Mouse (Mus musculus): ENCODE results near the gene Ahdc1. TPM values are rescaled to one million over a fixed set of nuclear protein-coding genes. Genes with fewer than 3 reads are reported as not detected.
A peak's percentile ranks its signal among the peaks of the same experiment; 100 is the strongest.

Gene Ahdc1
- polyA plus RNA-seq, 1 experiment, result 25.8 TPM

DNA sequence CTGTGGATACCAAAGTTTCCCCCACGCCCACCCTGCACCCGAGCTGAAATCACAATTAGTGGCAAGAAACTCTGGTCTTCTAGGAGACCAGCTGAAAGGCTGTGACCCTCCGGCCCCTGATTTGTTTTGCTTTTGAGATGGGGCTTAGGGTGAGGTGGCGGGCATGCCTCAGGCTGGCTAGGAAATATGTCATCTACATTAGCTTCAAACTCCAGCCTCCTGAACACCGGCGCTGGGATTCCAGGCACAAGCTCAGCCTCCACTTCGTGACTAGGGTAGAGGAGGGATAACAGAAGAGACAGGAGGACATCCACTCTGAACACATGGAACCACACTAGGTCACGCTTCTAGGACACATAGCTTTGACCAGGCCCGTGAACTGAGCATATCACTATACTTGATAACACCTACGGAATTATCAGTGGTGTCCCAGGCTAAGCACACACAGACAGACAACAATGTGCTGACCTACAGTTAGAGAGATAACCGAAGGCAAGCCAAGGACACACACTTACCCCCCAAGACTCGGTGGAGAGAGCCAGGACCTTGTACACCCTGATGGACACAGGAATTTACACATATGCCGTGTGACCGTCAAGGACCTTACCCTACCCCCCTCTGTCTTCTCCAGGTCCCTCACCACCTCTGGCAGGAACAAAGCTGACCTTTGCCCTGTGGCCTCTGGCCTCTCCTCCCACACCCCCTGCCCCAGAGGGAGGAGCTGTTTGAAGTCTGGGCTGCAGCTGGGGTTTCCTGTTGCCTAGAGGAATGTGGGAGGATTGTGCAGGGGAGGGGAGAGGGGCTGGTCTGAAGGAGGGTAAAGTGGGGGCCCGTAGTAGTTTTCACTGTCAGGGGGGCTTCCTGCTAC lies 3.3 kb upstream of the Ahdc1 start:
- DNase-seq, result no peak
- Histone ChIP-seq H3K4me1 (ENCODE audit: control insufficient read depth, insufficient read depth, low read length) (peaks cover 6% of the 10 kb centered on the region; the same call in 1 of the 2 replicates), H3K4me3 (replicated peaks; ENCODE audit: extremely low read depth, low read depth, low read length) (no peak overlapping the region)
- WGBS, result 55% methylated on average over 15 of the region's 15 CpGs
- TF ChIP-seq CTCF (IDR thresholded peaks at IDR 0.05; ENCODE audit: insufficient read depth, low read length), result no peak
- no peak for TF ChIP-seq POLR2A (IDR thresholded peaks at IDR 0.05; ENCODE audit: borderline replicate concordance, extremely low read depth, low read depth, low read length)

- no peak overlapping the region for H3K4me3 ChIP-seq (replicated peaks; ENCODE audit: extremely low read depth, low read depth, low read length)
- TF ChIP-seq CTCF (IDR thresholded peaks at IDR 0.05; ENCODE audit: insufficient read depth, low read length), result peak; percentile 69
- no peak for TF ChIP-seq POLR2A (IDR thresholded peaks at IDR 0.05; ENCODE audit: borderline replicate concordance, extremely low read depth, low read depth, low read length)
- DNase-seq, result peak; percentile 70
- WGBS, result 0% methylated on average over 4 of the region's 4 CpGs
- peaks cover 19% of the 10 kb centered on the region for H3K4me1 ChIP-seq (ENCODE audit: control insufficient read depth, insufficient read depth, low read length)
These were observed 1.9 kb upstream of the Ahdc1 start for GRCm38 (mm10) chr4:133009131-133009530.

GRCm38 (mm10) chr4:133009676-133010075 lies 1.4 kb upstream of the Ahdc1 start:
- Histone ChIP-seq H3K4me1 (ENCODE audit: control insufficient read depth, insufficient read depth, low read length) (peaks cover 20% of the 10 kb centered on the region), H3K4me3 (replicated peaks; ENCODE audit: extremely low read depth, low read depth, low read length) (no peak overlapping the region)
- DNase-seq, result no peak
- no peak for TF ChIP-seq POLR2A (IDR thresholded peaks at IDR 0.05; ENCODE audit: borderline replicate concordance, extremely low read depth, low read depth, low read length)
- 66% methylated on average over 5 of the region's 5 CpGs for WGBS

DNA sequence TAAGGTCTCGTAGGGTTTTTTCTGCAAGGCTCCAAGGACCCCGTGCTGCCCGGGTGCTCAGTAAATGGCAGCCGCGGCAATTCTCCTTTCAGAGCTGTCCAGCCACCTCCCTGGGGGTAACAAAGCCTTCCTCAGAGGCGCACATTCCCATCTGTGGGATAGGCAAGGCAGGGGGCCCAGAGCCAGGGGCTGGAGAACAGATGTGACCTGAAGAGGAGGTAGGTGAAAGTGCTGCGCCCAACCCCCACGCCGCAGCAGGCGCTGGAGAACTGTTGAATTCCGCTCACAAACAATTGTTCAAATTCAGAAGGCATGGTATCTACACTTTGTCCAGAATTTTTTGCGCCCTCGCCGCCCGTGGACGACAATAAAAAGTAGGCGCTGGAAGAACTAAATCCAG lies 449 bp upstream of the Ahdc1 start:
- 5% methylated on average over 17 of the region's 17 CpGs for WGBS
- no peak for DNase-seq
- TF ChIP-seq CTCF (IDR thresholded peaks at IDR 0.05; ENCODE audit: insufficient read depth, low read length), result no peak
- no peak for TF ChIP-seq POLR2A (IDR thresholded peaks at IDR 0.05; ENCODE audit: borderline replicate concordance, extremely low read depth, low read depth, low read length)
- Histone ChIP-seq H3K4me1 (ENCODE audit: control insufficient read depth, insufficient read depth, low read length) (peaks cover 20% of the 10 kb centered on the region), H3K4me3 (replicated peaks; ENCODE audit: extremely low read depth, low read depth, low read length) (peak overlapping the region; percentile 73)

DNA sequence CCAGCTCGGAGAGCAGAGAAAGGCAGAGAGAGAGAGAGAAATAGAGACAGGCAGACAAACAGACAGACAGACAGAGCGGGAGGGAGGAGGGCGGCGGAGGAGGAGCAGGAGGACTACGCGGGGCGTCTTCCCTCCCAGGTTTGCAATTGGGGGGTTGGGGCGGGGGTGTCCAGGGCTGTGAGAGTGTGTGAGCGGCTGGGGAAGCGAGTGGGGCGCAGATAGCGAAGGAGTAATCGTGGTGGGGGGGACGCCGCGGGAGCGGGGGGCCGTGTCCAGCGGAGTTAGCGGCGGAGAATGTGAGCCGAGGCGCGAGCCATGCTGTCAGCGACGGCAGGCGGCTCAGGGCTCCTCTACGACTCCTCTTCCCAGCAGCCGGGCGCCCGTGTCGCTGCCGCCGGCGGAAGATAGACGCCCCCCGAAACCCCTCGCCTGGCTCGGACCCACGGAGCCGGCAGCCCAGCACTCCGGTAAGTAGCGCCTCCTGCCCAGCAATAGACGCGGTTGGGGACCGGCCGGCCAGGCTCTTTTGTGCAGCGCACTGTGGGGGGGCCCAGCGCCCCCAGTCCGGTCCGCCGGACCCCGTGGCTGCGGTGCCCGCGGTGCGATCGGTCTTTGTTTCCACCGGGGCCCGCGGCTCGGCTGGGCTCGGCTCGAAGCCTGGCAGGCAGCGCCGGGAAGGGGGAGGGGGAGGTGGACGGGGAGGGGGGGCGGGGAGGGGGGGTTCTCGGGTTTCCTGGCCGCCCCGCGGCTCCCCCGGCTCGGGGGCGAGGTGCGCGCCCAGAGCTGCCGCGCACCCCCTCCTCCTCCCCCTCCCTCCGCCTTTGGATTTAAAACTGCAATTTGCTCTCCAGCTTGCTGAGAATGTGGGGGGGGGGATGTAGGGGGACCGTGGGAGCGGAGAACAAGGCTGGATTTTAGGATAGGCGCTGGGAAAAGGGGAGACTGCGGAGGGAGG lies 1.0 kb downstream of the Ahdc1 start:
- Histone ChIP-seq H3K4me1 (ENCODE audit: control insufficient read depth, insufficient read depth, low read length) (peaks cover 25% of the 10 kb centered on the region), H3K4me3 (replicated peaks; ENCODE audit: extremely low read depth, low read depth, low read length) (peak overlapping the region; percentile 73)
- DNase-seq, result no peak
- TF ChIP-seq POLR2A (IDR thresholded peaks at IDR 0.05; ENCODE audit: borderline replicate concordance, extremely low read depth, low read depth, low read length) (no peak), CTCF (IDR thresholded peaks at IDR 0.05; ENCODE audit: insufficient read depth, low read length) (no peak)
- WGBS, result 1% methylated on average over 66 of the region's 84 CpGs

- DNase-seq, result no peak
- Histone ChIP-seq H3K4me1 (ENCODE audit: control insufficient read depth, insufficient read depth, low read length) (peaks cover 27% of the 10 kb centered on the region), H3K4me3 (replicated peaks; ENCODE audit: extremely low read depth, low read depth, low read length) (peak overlapping the region; percentile 73)
- TF ChIP-seq POLR2A (IDR thresholded peaks at IDR 0.05; ENCODE audit: borderline replicate concordance, extremely low read depth, low read depth, low read length) (no peak), CTCF (IDR thresholded peaks at IDR 0.05; ENCODE audit: insufficient read depth, low read length) (no peak)
- WGBS, result under 1% methylated on average over 17 of the region's 17 CpGs
These were observed 1.8 kb downstream of the Ahdc1 start for GRCm38 (mm10) chr4:133012776-133013265.

DNA sequence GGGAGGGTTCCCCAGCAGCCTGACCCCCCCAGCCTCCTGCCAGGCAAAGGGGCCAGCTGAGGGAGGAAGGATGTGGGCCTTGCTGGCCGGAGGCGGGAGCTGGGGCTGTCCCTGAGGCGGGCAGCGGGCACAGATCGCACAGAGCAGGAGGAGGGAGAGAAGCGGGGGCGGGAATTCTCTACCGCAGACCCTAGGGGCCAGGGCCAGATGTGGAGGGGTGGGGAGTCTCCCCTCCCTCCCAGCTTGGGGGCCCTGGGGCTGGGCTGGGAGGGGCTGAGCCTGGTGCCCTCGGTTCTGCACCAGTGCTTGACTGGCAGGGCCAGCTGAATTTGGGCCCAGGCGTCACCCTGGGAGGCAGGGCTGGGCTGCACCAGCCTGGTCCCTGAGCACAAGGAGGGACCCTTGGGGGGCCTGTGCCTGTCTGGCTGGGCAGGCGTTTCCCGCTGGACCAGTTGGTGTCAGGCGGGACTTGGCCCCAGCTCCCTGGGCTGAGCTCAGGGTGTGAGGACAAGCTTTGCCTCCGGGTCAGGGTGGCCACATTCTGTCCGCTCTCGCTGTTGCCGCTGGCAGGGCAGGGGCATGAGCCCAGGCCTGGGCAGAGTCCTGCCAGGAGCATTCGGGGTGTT lies 2.3 kb downstream of the Ahdc1 start:
- DNase-seq, result no peak
- TF ChIP-seq CTCF (IDR thresholded peaks at IDR 0.05; ENCODE audit: insufficient read depth, low read length) (no peak), POLR2A (IDR thresholded peaks at IDR 0.05; ENCODE audit: borderline replicate concordance, extremely low read depth, low read depth, low read length) (no peak)
- 8% methylated on average over 18 of the region's 18 CpGs for WGBS
- Histone ChIP-seq H3K4me3 (replicated peaks; ENCODE audit: extremely low read depth, low read depth, low read length) (peak overlapping the region; percentile 73), H3K4me1 (ENCODE audit: control insufficient read depth, insufficient read depth, low read length) (peaks cover 27% of the 10 kb centered on the region)

DNA sequence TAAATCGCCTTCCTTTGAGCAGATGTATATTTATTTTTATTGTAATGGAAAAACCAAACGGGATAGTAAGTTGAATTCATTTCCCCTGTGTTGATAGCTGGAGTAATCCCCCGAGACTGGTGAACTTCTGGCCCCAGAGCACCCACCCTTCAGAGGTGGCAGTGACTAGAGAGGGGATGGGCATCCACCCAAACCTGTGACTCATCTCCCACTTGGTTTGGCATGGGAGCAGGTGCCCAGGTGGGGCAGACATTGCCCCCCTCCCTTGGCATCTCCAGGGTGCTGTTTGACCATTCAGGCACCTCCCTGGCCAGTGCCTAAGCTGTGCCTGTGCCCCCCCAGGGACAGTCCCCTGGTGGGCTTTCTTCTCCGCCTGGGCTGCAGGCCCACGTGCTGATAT lies 3.0 kb downstream of the Ahdc1 start:
- 32% methylated on average over 5 of the region's 5 CpGs for WGBS
- peaks cover 27% of the 10 kb centered on the region for H3K4me1 ChIP-seq (ENCODE audit: control insufficient read depth, insufficient read depth, low read length)
- no peak overlapping the region for H3K4me3 ChIP-seq (replicated peaks; ENCODE audit: extremely low read depth, low read depth, low read length)
- DNase-seq, result no peak
- TF ChIP-seq POLR2A (IDR thresholded peaks at IDR 0.05; ENCODE audit: borderline replicate concordance, extremely low read depth, low read depth, low read length) (no peak), CTCF (IDR thresholded peaks at IDR 0.05; ENCODE audit: insufficient read depth, low read length) (no peak)

All from lung, adult 2 months (tissue).